Mouse (Mus musculus): Measurements from ENCODE around the gene 2700097O09Rik. TPM values are rescaled to one million over a fixed set of nuclear protein-coding genes. Genes with fewer than 3 reads are reported as not detected.
"Not testable (repeated sequence)": the region's sequence is repeated elsewhere in the genome, so short reads cannot be mapped to it uniquely, and the experiment has no call there.

The 2700097O09Rik gene
- polyA plus RNA-seq, 1 experiment from 2014 or later = 41.9 TPM

DNA sequence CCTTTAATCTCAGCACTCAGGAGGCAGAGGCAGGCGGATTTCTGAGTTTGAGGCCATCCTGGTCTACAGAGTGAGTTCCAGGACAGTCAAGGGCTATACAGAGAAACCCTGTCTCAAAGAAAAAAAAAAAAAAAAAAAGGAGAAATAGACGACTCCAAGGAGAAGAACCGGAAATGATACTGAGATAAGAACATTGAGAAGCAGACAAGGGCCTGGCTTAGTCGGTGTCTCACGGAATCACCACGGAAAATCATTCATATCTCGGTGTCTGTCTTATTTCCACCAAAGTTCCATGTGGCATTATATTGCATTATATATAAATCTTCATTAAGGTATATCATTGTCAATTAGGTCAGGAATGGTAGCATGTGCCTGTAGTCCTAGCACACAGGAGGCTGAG lies 77.4 kb downstream of the 2700097O09Rik start:
- H3K36me3 ChIP-seq; H3K9me3 ChIP-seq; H3K9ac ChIP-seq; H3K27me3 ChIP-seq; H3K4me2 ChIP-seq; ATAC-seq (ENCODE audit: insufficient number of reproducible peaks, insufficient read depth, low FRiP score, low TSS enrichment, low read depth); H3K27ac ChIP-seq; H3K4me3 ChIP-seq; H3K4me1 ChIP-seq: not testable (repeated sequence)
- 89% methylated on average over 7 of the region's 7 CpGs for WGBS

DNA sequence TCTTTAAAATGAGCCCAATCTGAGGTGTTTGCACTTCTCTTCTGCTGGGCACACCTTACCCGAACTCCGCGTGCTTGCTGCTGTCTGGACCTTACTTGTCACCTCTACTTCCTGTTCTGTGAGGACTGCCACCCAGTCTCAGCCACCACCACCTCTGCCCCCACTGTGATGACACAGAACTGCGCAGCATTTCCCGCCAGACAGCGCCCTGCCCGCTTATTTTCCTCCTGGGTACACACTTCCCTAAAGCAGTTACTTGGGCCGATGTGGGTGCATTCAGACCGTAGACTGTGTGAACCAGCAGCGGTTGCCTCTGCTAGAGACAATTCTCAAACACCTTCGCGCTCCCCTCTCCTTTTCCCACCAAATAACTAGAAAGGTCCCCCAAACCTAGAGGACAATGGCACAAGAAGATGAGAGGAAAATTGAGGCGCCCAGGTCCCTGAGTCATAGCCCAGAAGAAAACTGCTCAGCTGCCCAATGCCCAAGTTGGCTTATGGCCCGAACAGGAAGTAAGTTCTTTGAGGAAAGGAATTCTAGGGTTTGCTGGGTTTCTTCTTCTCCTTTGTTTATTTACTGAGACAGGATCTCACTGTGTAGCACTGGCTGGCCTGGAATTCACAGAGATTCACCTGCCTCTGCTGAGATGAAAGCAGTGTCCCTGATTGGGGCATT lies 80.8 kb downstream of the 2700097O09Rik start:
- 85% methylated on average over 14 of the region's 14 CpGs for WGBS
- no peaks in the 10 kb centered on the region for H3K9me3 ChIP-seq
- no peaks in the 10 kb centered on the region for H3K4me1 ChIP-seq
- H3K4me2 ChIP-seq = no peak overlapping the region
- no peaks in the 10 kb centered on the region for H3K36me3 ChIP-seq
- no peak overlapping the region for H3K9ac ChIP-seq
- ATAC-seq (ENCODE audit: insufficient number of reproducible peaks, insufficient read depth, low FRiP score, low TSS enrichment, low read depth) = no peak
- no peak overlapping the region for H3K27ac ChIP-seq
- H3K27me3 ChIP-seq = no peaks in the 10 kb centered on the region
- H3K4me3 ChIP-seq = no peak overlapping the region

DNA sequence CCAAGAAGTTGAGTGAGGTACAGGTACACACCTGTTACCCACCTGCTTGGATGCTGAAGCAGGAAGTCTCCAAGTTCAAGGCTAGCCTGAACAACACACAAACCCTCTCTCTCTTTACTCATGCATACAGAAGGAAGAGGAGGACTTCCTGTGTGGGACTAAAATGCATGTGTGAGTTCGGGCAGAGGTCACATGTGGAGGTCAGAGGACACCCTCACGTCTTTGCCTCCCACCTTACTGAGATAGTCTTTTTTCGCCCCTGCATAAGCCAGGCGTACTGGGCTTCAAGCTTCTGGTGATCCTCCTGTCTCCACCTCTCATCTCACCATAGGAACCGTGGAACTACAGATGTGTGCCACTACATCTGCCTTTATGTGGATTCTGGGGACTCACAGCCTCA lies 81.5 kb downstream of the 2700097O09Rik start:
- Histone ChIP-seq H3K27me3 (no peaks in the 10 kb centered on the region), H3K4me3 (no peak overlapping the region), H3K9ac (no peak overlapping the region), H3K36me3 (no peaks in the 10 kb centered on the region), H3K4me2 (no peak overlapping the region), H3K4me1 (no peaks in the 10 kb centered on the region), H3K9me3 (no peaks in the 10 kb centered on the region), H3K27ac (no peak overlapping the region)
- 68% methylated on average over 5 of the region's 5 CpGs for WGBS
- ATAC-seq (ENCODE audit: insufficient number of reproducible peaks, insufficient read depth, low FRiP score, low TSS enrichment, low read depth) = no peak

DNA sequence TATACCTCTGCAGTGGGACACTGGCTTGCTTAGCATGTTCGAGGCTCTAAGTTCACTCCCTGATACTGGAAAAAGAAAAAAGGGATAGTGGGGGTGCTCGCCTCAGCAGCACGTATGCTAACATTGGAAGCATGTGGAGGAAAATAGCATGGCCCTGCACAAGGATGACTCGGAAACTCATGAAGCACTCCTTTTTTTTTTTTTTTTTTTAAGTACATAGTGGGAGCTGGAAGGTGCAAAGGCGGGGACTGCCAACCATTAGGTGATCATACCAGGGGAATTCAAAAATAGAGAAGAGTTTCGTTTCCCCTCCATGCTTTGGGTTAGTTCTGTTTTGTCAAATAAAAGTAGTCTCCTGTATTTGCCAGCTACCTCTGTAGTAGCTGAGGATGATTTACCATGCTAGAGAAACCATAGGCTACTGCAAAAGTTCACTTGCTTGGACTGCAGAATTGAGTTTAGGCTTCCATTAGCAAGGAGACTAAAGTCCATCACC lies 82.9 kb downstream of the 2700097O09Rik start:
- no peaks in the 10 kb centered on the region for H3K27me3 ChIP-seq
- H3K4me3 ChIP-seq = no peak overlapping the region
- no peak overlapping the region for H3K27ac ChIP-seq
- WGBS = 79% methylated on average over 6 of the region's 6 CpGs
- no peaks in the 10 kb centered on the region for H3K4me1 ChIP-seq
- no peaks in the 10 kb centered on the region for H3K36me3 ChIP-seq
- ATAC-seq (ENCODE audit: insufficient number of reproducible peaks, insufficient read depth, low FRiP score, low TSS enrichment, low read depth) = no peak
- H3K4me2 ChIP-seq = no peak overlapping the region
- H3K9me3 ChIP-seq = no peaks in the 10 kb centered on the region
- H3K9ac ChIP-seq = no peak overlapping the region

DNA sequence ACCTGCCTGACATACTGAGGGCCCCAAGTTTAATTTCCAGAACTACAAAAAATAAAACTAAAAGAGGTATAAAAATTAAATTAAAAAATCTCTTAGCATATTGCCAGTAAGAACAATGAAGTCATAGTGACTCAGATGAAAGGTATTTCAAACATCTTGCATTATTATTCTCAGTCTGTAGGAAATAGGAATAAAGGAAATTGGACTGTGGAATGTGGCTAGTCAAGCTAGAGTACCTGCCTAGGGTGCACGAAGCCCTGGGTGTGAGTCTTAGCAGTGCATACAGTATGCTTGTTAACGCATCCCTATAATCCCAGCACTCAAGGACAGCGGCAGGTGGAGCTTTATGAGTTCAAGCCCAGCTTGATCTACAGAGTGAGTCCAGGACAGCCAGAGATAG lies 83.9 kb downstream of the 2700097O09Rik start:
- no peak overlapping the region for H3K4me2 ChIP-seq
- H3K9me3 ChIP-seq = no peaks in the 10 kb centered on the region
- no peak overlapping the region for H3K4me3 ChIP-seq
- no peak for ATAC-seq (ENCODE audit: insufficient number of reproducible peaks, insufficient read depth, low FRiP score, low TSS enrichment, low read depth)
- no peak overlapping the region for H3K9ac ChIP-seq
- no peaks in the 10 kb centered on the region for H3K4me1 ChIP-seq
- WGBS = 59% methylated on average over 3 of the region's 3 CpGs
- no peaks in the 10 kb centered on the region for H3K27me3 ChIP-seq
- no peaks in the 10 kb centered on the region for H3K36me3 ChIP-seq
- H3K27ac ChIP-seq = no peak overlapping the region

Other genes starting within 250 kb of the 2700097O09Rik start
- gene Cfl2, start 217.2 kb downstream of the 2700097O09Rik start, polyA plus RNA-seq (2015; fragmentation: Nextera tagmentation; extraction: Ambion mirVana) = 124 and 128 TPM in 2 replicates
- not detected in 2 replicates for gene Gm20403, start 93.6 kb downstream of the 2700097O09Rik start, polyA plus RNA-seq (2015; fragmentation: Nextera tagmentation; extraction: Ambion mirVana)
- 26.6 and 31.2 TPM in 2 replicates for gene Baz1a, start 65.8 kb downstream of the 2700097O09Rik start, polyA plus RNA-seq (2015; fragmentation: Nextera tagmentation; extraction: Ambion mirVana)
- gene Srp54a, start 152 bp upstream of the 2700097O09Rik start, polyA plus RNA-seq (2015; fragmentation: Nextera tagmentation; extraction: Ambion mirVana) = 160 and 180 TPM in 2 replicates
- gene Fam177a, start 44.4 kb upstream of the 2700097O09Rik start, polyA plus RNA-seq (2015; fragmentation: Nextera tagmentation; extraction: Ambion mirVana) = 24.7 and 27.8 TPM in 2 replicates
- 63.1 and 63.4 TPM in 2 replicates for gene Srp54b, start 75.0 kb upstream of the 2700097O09Rik start, polyA plus RNA-seq (2015; fragmentation: Nextera tagmentation; extraction: Ambion mirVana)
- 1.5 and 2.6 TPM in 2 replicates for gene 1700047I17Rik2, start 119.5 kb upstream of the 2700097O09Rik start, polyA plus RNA-seq (2015; fragmentation: Nextera tagmentation; extraction: Ambion mirVana)
- 73.2 and 80.9 TPM in 2 replicates for gene Srp54c, start 150.1 kb upstream of the 2700097O09Rik start, polyA plus RNA-seq (2015; fragmentation: Nextera tagmentation; extraction: Ambion mirVana)
- 13.0 and 15.5 TPM in 2 replicates for gene 1110008L16Rik, start 219.5 kb upstream of the 2700097O09Rik start, polyA plus RNA-seq (2015; fragmentation: Nextera tagmentation; extraction: Ambion mirVana)
- gene Ppp2r3c, start 222.9 kb upstream of the 2700097O09Rik start, polyA plus RNA-seq (2015; fragmentation: Nextera tagmentation; extraction: Ambion mirVana) = 16.8 and 18.8 TPM in 2 replicates

Data from embryonic facial prominence, embryonic 13.5 days (tissue).